ENCODE assay signal across 8 mouse cellular contexts in genomic region chr19:9134746-9135511, GRCm38 (mm10). TPM values are rescaled to one million over a fixed set of nuclear protein-coding genes. Genes with fewer than 3 reads are reported as not detected.
A peak's percentile ranks its signal among the peaks of the same experiment; 100 is the strongest.
DNase-seq lines count a peak whose midpoint lies in the region; ATAC-seq and TF ChIP-seq lines count a peak whose summit lies in the region.
"Had no signal": no experiment of that assay in that cellular context is flagged by ENCODE, and none has a peak within 500 bp of the region (broad histone marks: within the 10 kb centered on the region; RNA-seq: fewer than 3 reads in every experiment).

No protein-coding gene starts in this region.

- peak overlapping the region; percentile 97 for H3K4me2 ChIP-seq in heart, embryonic 16.5 days (ENCODE audit: low read depth, low read length)

- whole genome bisulfite sequencing in heart, embryonic 16.5 days = 2% methylated on average over 36 of the region's 37 CpGs

- no peaks in the 10 kb centered on the region for H3K79me2 ChIP-seq in C2C12 (ENCODE audit: control insufficient read depth, insufficient read depth)

- TF ChIP-seq CTCF in C2C12 (IDR thresholded peaks at IDR 0.05; ENCODE audit: control insufficient read depth, insufficient read depth, insufficient read length) (no peak), G1E (IDR thresholded peaks at IDR 0.05; ENCODE audit: low read depth, low read length) (no peak)

- no peaks in the 10 kb centered on the region for H3K79me3 ChIP-seq in C2C12 (ENCODE audit: low read depth)

- H3K9ac ChIP-seq in heart, embryonic 16.5 days (ENCODE audit: low read length) = peak overlapping the region; percentile 86

- H3K27me3 ChIP-seq in C2C12 (ENCODE audit: control insufficient read depth, insufficient read depth, insufficient read length) (peaks cover 3% of the 10 kb centered on the region), G1E (ENCODE audit: insufficient read depth, low read length) (0 out of 2 replicates have a peak, but pooled peaks cover 5% of the 10 kb centered on the region)
- no peaks in the 10 kb centered on the region for H3K27me3 ChIP-seq in heart, embryonic 16.5 days (ENCODE audit: control insufficient read depth, insufficient read depth, low read length)

- DNase-seq in G1E (ENCODE audit: low spot score) = peak; percentile 18
- peak; percentile 9 to 38 for DNase-seq in kidney, postnatal 36 days
- DNase-seq in spleen, postnatal 4 days (ENCODE audit: low spot score in 2 of 2) = peak; percentile 28 to 73

- ATAC-seq in G1E (ENCODE audit: extremely low read depth, insufficient number of reproducible peaks, low FRiP score, poor library complexity, severe bottlenecking) = no peak
- peak; percentile 39 for ATAC-seq in common myeloid progenitor, adult 5-6 weeks (replicated peaks; ENCODE audit: low read depth, poor library complexity, severe bottlenecking)
- peak; percentile 54 for ATAC-seq in heart, embryonic 16.5 days (replicated peaks; ENCODE audit: extremely low read depth, insufficient read depth, low FRiP score)
- ATAC-seq in megakaryocyte-erythroid progenitor cell, adult 5-6 weeks (replicated peaks; ENCODE audit: low FRiP score, low TSS enrichment, poor library complexity, severe bottlenecking) = peak; percentile 43

- peak overlapping the region; percentile 70 for H3ac ChIP-seq in C2C12 (ENCODE audit: control insufficient read depth, insufficient read length, low read depth)

- H3K4me3 ChIP-seq in C2C12 (ENCODE audit: insufficient read depth, poor library complexity, severe bottlenecking) (peak overlapping the region; percentile 65), G1E (ENCODE audit: low read depth, low read length) (peak overlapping the region; percentile 86)
- peak overlapping the region; percentile 79 for H3K4me3 ChIP-seq in heart, embryonic 16.5 days (ENCODE audit: low read length)

- H3K36me3 ChIP-seq in C2C12 (ENCODE audit: control insufficient read depth, insufficient read depth) (no peaks in the 10 kb centered on the region), G1E (replicated peaks) (peaks cover 27% of the 10 kb centered on the region)
- no peaks in the 10 kb centered on the region for H3K36me3 ChIP-seq in heart, embryonic 16.5 days (ENCODE audit: control insufficient read depth, insufficient read depth)

- peaks cover 30% of the 10 kb centered on the region for H3K4me1 ChIP-seq in G1E (ENCODE audit: insufficient read depth, low read depth, low read length)
- peaks cover 4% of the 10 kb centered on the region; the same call in 1 of the 2 replicates for H3K4me1 ChIP-seq in heart, embryonic 16.5 days (ENCODE audit: control insufficient read depth, insufficient read depth, low read length)

- H3K9me3 ChIP-seq in G1E (replicated peaks) = no peaks in the 10 kb centered on the region
- H3K9me3 ChIP-seq in heart, embryonic 16.5 days (replicated peaks; ENCODE audit: control insufficient read depth, low read length) = no peaks in the 10 kb centered on the region

- peak overlapping the region; percentile 24; the same call in 1 of the 2 replicates for H3K27ac ChIP-seq in heart, embryonic 16.5 days (ENCODE audit: low read length)

TF ChIP-seq in C2C12, 6 proteins besides CTCF, POLR2A, EP300 and RAD21:
- TF ChIP-seq USF1 (IDR thresholded peaks at IDR 0.05; ENCODE audit: low read depth) = no peak
- TF ChIP-seq CEBPB (IDR thresholded peaks at IDR 0.05; ENCODE audit: low read depth) = no peak
- no peak for TF ChIP-seq MAX (IDR thresholded peaks at IDR 0.05)
- TF ChIP-seq FOSL1 (IDR thresholded peaks at IDR 0.05; ENCODE audit: insufficient read depth, low read length, poor library complexity, severe bottlenecking) = no peak
- TF ChIP-seq MYOG (IDR thresholded peaks at IDR 0.05; ENCODE audit: control insufficient read depth, extremely low read depth, insufficient read length) = no peak

RNA-seq across cellular contexts. Expression of gene Asrgl1, which starts 0.5 kb away (rescaled TPM):
- polyA plus RNA-seq in C2C12 (2012; fragmentation: generic; extraction: Trizol) (4.1 TPM), G1E (2012) (51.3 and 71.5 TPM in 2 replicates)
- total RNA-seq in G1E (2014; fragmentation: Nextera tagmentation) (29.3 and 30.8 TPM in 2 replicates), G1E (2017) (13.4 and 15.5 TPM in 2 replicates)
- 28.4 and 32.6 TPM in 2 replicates for total RNA-seq in common myeloid progenitor, adult 5-6 weeks (2017)
- 18.9 and 21.6 TPM in 2 replicates for polyA plus RNA-seq in heart, embryonic 16.5 days (2015; fragmentation: Nextera tagmentation; extraction: Ambion mirVana)
- total RNA-seq in megakaryocyte-erythroid progenitor cell, adult 5-6 weeks (2014; fragmentation: Nextera tagmentation) = 29.8 and 39.1 TPM in 2 replicates
- 25.3 and 26.5 TPM in 2 replicates for total RNA-seq in megakaryocyte-erythroid progenitor cell, adult 5-6 weeks (2017)

RNA-seq across cellular contexts. Expression of gene Scgb1a1, which starts 47.2 kb away (rescaled TPM):
- not detected for polyA plus RNA-seq in C2C12 (2012; fragmentation: generic; extraction: Trizol)
- total RNA-seq in G1E (2014; fragmentation: Nextera tagmentation) = not detected in 2 replicates
- not detected in 2 replicates for total RNA-seq in G1E (2017)
- polyA plus RNA-seq in G1E (2012) = not detected in 2 replicates
- total RNA-seq in common myeloid progenitor, adult 5-6 weeks (2017) = not detected in 2 replicates
- polyA plus RNA-seq in heart, embryonic 16.5 days (2015; fragmentation: Nextera tagmentation; extraction: Ambion mirVana) = 0.91 and 1.8 TPM in 2 replicates
- total RNA-seq in megakaryocyte-erythroid progenitor cell, adult 5-6 weeks (2014; fragmentation: Nextera tagmentation) = not detected in 2 replicates
- not detected in 2 replicates for total RNA-seq in megakaryocyte-erythroid progenitor cell, adult 5-6 weeks (2017)
- total RNA-seq: layer of hippocampus, adult 18-20 months had no signal
